Comparison of ENCODE assay signal across 12 mouse cellular contexts in genomic region chr6:124933127-124933526, GRCm38 (mm10). TPM values are rescaled to one million over a fixed set of nuclear protein-coding genes. Genes with fewer than 3 reads are reported as not detected.
A peak's percentile ranks its signal among the peaks of the same experiment; 100 is the strongest.
DNase-seq lines count a peak whose midpoint lies in the region; ATAC-seq and TF ChIP-seq lines count a peak whose summit lies in the region.
"Had no signal": no experiment of that assay in that cellular context is flagged by ENCODE, and none has a peak within 500 bp of the region (broad histone marks: within the 10 kb centered on the region; RNA-seq: fewer than 3 reads in every experiment).

No protein-coding gene starts in this region.

- no peak overlapping the region for H3K27ac ChIP-seq in hindbrain, embryonic 13.5 days
- H3K27ac ChIP-seq in hindbrain, embryonic 16.5 days (ENCODE audit: low read depth, low read length): no peak overlapping the region
- no peak overlapping the region for H3K27ac ChIP-seq in CH12.LX (ENCODE audit: insufficient read depth, low read depth)
- no peak overlapping the region for H3K27ac ChIP-seq in embryonic facial prominence, embryonic 13.5 days
- H3K27ac ChIP-seq in liver, embryonic 15.5 days (replicated peaks): no peak overlapping the region
- H3K27ac ChIP-seq: left cerebral cortex, adult 2 months; macrophage had no signal

- no peak overlapping the region for H3K4me2 ChIP-seq in hindbrain, embryonic 13.5 days
- no peak overlapping the region; the same call in 1 of the 2 replicates for H3K4me2 ChIP-seq in hindbrain, embryonic 16.5 days (ENCODE audit: low read length)
- no peak overlapping the region for H3K4me2 ChIP-seq in CH12.LX (ENCODE audit: insufficient read depth, low read depth, poor library complexity, severe bottlenecking)
- H3K4me2 ChIP-seq in embryonic facial prominence, embryonic 13.5 days: peak overlapping the region; percentile 90
- H3K4me2 ChIP-seq in liver, embryonic 15.5 days: peak overlapping the region; percentile 90; the same call in 1 of the 2 replicates

- no peaks in the 10 kb centered on the region for H3K27me3 ChIP-seq in hindbrain, embryonic 13.5 days
- no peaks in the 10 kb centered on the region for H3K27me3 ChIP-seq in hindbrain, embryonic 16.5 days (replicated peaks; ENCODE audit: control insufficient read depth, insufficient read depth, low read length)
- H3K27me3 ChIP-seq in CH12.LX (replicated peaks): no peaks in the 10 kb centered on the region
- H3K27me3 ChIP-seq in embryonic facial prominence, embryonic 13.5 days: no peaks in the 10 kb centered on the region
- H3K27me3 ChIP-seq in liver, embryonic 15.5 days: no peaks in the 10 kb centered on the region

- in situ Hi-C loops in CH12.LX (cut with MboI; ENCODE audit: low pct_ligation_motif_present, low pct_unique_long_range_greater_than_20kb, low sequenced_read_pairs): loop anchor here (10.0 kb wide), 1 partner anchor 88 kb away; the partner anchor contains the start of gene Gnb3

- peaks cover 33% of the 10 kb centered on the region for H3K4me1 ChIP-seq in hindbrain, embryonic 13.5 days (replicated peaks)
- peaks cover 18% of the 10 kb centered on the region for H3K4me1 ChIP-seq in hindbrain, embryonic 16.5 days (ENCODE audit: control insufficient read depth, insufficient read depth, low read depth, low read length)
- peaks cover 5 to 18% of the 10 kb centered on the region in 2 experiments for H3K4me1 ChIP-seq in CH12.LX (ENCODE audit: control insufficient read depth in 1 of 2, insufficient read depth in 2 of 2)
- H3K4me1 ChIP-seq in embryonic facial prominence, embryonic 13.5 days: peaks cover 28% of the 10 kb centered on the region
- peaks cover 34% of the 10 kb centered on the region for H3K4me1 ChIP-seq in liver, embryonic 15.5 days (replicated peaks)

- peaks cover 55% of the 10 kb centered on the region for H3K36me3 ChIP-seq in hindbrain, embryonic 13.5 days
- H3K36me3 ChIP-seq in hindbrain, embryonic 16.5 days (ENCODE audit: control insufficient read depth, insufficient read depth, low read length): peaks cover 28% of the 10 kb centered on the region
- peaks cover 41 to 54% of the 10 kb centered on the region in 2 experiments for H3K36me3 ChIP-seq in CH12.LX (replicated peaks in 1 of 2; ENCODE audit: control insufficient read depth in 1 of 2, insufficient read depth in 1 of 2, low read length in 1 of 2)
- peaks cover 49% of the 10 kb centered on the region for H3K36me3 ChIP-seq in embryonic facial prominence, embryonic 13.5 days
- H3K36me3 ChIP-seq in liver, embryonic 15.5 days (replicated peaks): peaks cover 40% of the 10 kb centered on the region

- 95% methylated on average over 3 of the region's 3 CpGs for WGBS in hindbrain, embryonic 13.5 days
- WGBS in hindbrain, embryonic 16.5 days: 91% methylated on average over 3 of the region's 3 CpGs
- 93% methylated on average over 3 of the region's 3 CpGs for WGBS in embryonic facial prominence, embryonic 13.5 days
- 85% methylated on average over 3 of the region's 3 CpGs for WGBS in liver, embryonic 15.5 days (ENCODE audit: insufficient replicate concordance)

- H3K4me3 ChIP-seq in hindbrain, embryonic 13.5 days: 0 out of 2 replicates have a peak overlapping the region, but pooled peaks have one; percentile 96
- no peak overlapping the region for H3K4me3 ChIP-seq in hindbrain, embryonic 16.5 days (ENCODE audit: low read length)
- no peak overlapping the region for H3K4me3 ChIP-seq in CH12.LX (replicated peaks in 1 of 3; ENCODE audit: low read depth in 2 of 3, low read length in 2 of 3, poor library complexity in 1 of 3)
- H3K4me3 ChIP-seq in embryonic facial prominence, embryonic 13.5 days: peak overlapping the region; percentile 91; the same call in 1 of the 2 replicates
- H3K4me3 ChIP-seq in liver, embryonic 15.5 days (replicated peaks): no peak overlapping the region

- H3K9me3 ChIP-seq in hindbrain, embryonic 13.5 days: no peaks in the 10 kb centered on the region
- H3K9me3 ChIP-seq in hindbrain, embryonic 16.5 days (ENCODE audit: control insufficient read depth, low read length): no peaks in the 10 kb centered on the region
- peaks cover 2% of the 10 kb centered on the region for H3K9me3 ChIP-seq in CH12.LX (replicated peaks; ENCODE audit: low read length)
- no peaks in the 10 kb centered on the region for H3K9me3 ChIP-seq in embryonic facial prominence, embryonic 13.5 days
- no peaks in the 10 kb centered on the region for H3K9me3 ChIP-seq in liver, embryonic 15.5 days (replicated peaks)

- intact Hi-C loops in gastrocnemius, postnatal 14 days (cut with DNase I; ENCODE audit: low total_unique reads): no loop called here

- peaks cover 14% of the 10 kb centered on the region for H3K79me2 ChIP-seq in CH12.LX (replicated peaks; ENCODE audit: control insufficient read depth, extremely low read depth, insufficient read depth, poor library complexity, severe bottlenecking)

- DNase-seq in CH12.LX (ENCODE audit: extremely low read depth): no peak
- DNase-seq in gastrocnemius, postnatal 14 days: no peak
- DNase-seq in ovary, adult 18-20 months (ENCODE audit: low spot score): no peak
- DNase-seq: kidney, adult 18-20 months; retina, postnatal 1 day had no signal

- TF ChIP-seq POLR2A in CH12.LX (IDR thresholded peaks at IDR 0.05; ENCODE audit: low read depth, low read length): no peak

- no peak for ATAC-seq in hindbrain, embryonic 13.5 days (ENCODE audit: low FRiP score)
- no peak for ATAC-seq in hindbrain, embryonic 16.5 days
- no peak for ATAC-seq in embryonic facial prominence, embryonic 13.5 days (ENCODE audit: insufficient number of reproducible peaks, insufficient read depth, low FRiP score, low TSS enrichment, low read depth)
- no peak for ATAC-seq in liver, embryonic 15.5 days (ENCODE audit: insufficient read depth)
- ATAC-seq in megakaryocyte progenitor cell, adult 5-6 weeks (replicated peaks; ENCODE audit: poor library complexity): no peak

- TF ChIP-seq EP300 in CH12.LX (IDR thresholded peaks at IDR 0.05; ENCODE audit: low read length): no peak

- TF ChIP-seq RAD21 in CH12.LX (IDR thresholded peaks at IDR 0.05; ENCODE audit: low read depth, low read length): no peak; the same call in 1 of the 2 replicates

- TF ChIP-seq CTCF in CH12.LX (conservative IDR thresholded peaks at IDR 0.05 in 1 of 2, IDR thresholded peaks at IDR 0.05 in 1 of 2; ENCODE audit: low read depth in 2 of 2, low read length in 2 of 2): no peak

- H3K9ac ChIP-seq in hindbrain, embryonic 13.5 days: no peak overlapping the region
- H3K9ac ChIP-seq in hindbrain, embryonic 16.5 days (ENCODE audit: low read depth, low read length): no peak overlapping the region
- H3K9ac ChIP-seq in CH12.LX (ENCODE audit: insufficient read depth, low read depth): no peak overlapping the region
- H3K9ac ChIP-seq in embryonic facial prominence, embryonic 13.5 days: no peak overlapping the region
- H3K9ac ChIP-seq in liver, embryonic 15.5 days: no peak overlapping the region

- dilution Hi-C loops in CH12.LX (cut with MboI; ENCODE audit: extremely low pct_ligation_motif_present, extremely low pct_unique_long_range_greater_than_20kb, low sequenced_read_pairs): no loop called here

RNA-seq across cellular contexts. Expression of gene Mlf2, which starts 1.9 kb away (rescaled TPM):
- 481 and 505 TPM in 2 replicates for polyA plus RNA-seq in hindbrain, embryonic 13.5 days (2015; fragmentation: Nextera tagmentation; extraction: Ambion mirVana)
- 574 and 587 TPM in 2 replicates for polyA plus RNA-seq in hindbrain, embryonic 16.5 days (2015; fragmentation: Nextera tagmentation; extraction: Ambion mirVana)
- total RNA-seq in CH12.LX (2012; rRNA removed) (116 and 129 TPM in 2 replicates), CH12.LX (2014; rRNA removed) (109 and 124 TPM in 2 replicates)
- polyA plus RNA-seq in CH12.LX (2012; ENCODE audit: insufficient read length, low read depth): 203 and 210 TPM in 2 replicates
- polyA plus RNA-seq in embryonic facial prominence, embryonic 13.5 days (2015; fragmentation: Nextera tagmentation; extraction: Ambion mirVana): 342 and 360 TPM in 2 replicates
- 119 and 127 TPM in 2 replicates for polyA plus RNA-seq in liver, embryonic 15.5 days (2015; fragmentation: Nextera tagmentation; extraction: Ambion mirVana)
- total RNA-seq in gastrocnemius, postnatal 14 days (2021): 100 to 1,000 TPM; 250 to 257 TPM
- 71.3 and 82.7 TPM in 2 replicates for total RNA-seq in megakaryocyte progenitor cell, adult 5-6 weeks (2015)
- total RNA-seq in megakaryocyte progenitor cell, adult 5-6 weeks (2017): 57.0 and 58.8 TPM in 2 replicates

RNA-seq across cellular contexts. Expression of gene Ptms, which starts 13.2 kb away (rescaled TPM):
- polyA plus RNA-seq in hindbrain, embryonic 13.5 days (2015; fragmentation: Nextera tagmentation; extraction: Ambion mirVana): 744 and 801 TPM in 2 replicates
- polyA plus RNA-seq in hindbrain, embryonic 16.5 days (2015; fragmentation: Nextera tagmentation; extraction: Ambion mirVana): 609 and 678 TPM in 2 replicates
- total RNA-seq in CH12.LX (2012; rRNA removed) (11.0 and 12.8 TPM in 2 replicates), CH12.LX (2014; rRNA removed) (7.0 and 8.1 TPM in 2 replicates)
- polyA plus RNA-seq in CH12.LX (2012; ENCODE audit: insufficient read length, low read depth): 96.6 and 99.6 TPM in 2 replicates
- polyA plus RNA-seq in embryonic facial prominence, embryonic 13.5 days (2015; fragmentation: Nextera tagmentation; extraction: Ambion mirVana): 327 and 349 TPM in 2 replicates
- 56.2 and 62.7 TPM in 2 replicates for polyA plus RNA-seq in liver, embryonic 15.5 days (2015; fragmentation: Nextera tagmentation; extraction: Ambion mirVana)
- 100 to 1,000 TPM; 225 to 266 TPM for total RNA-seq in gastrocnemius, postnatal 14 days (2021)
- total RNA-seq in megakaryocyte progenitor cell, adult 5-6 weeks (2015): 15.9 and 18.8 TPM in 2 replicates
- 14.0 and 26.1 TPM in 2 replicates for total RNA-seq in megakaryocyte progenitor cell, adult 5-6 weeks (2017)

RNA-seq across cellular contexts. Expression of gene Lag3, which starts 21.6 kb away (rescaled TPM):
- 2.4 and 2.6 TPM in 2 replicates for polyA plus RNA-seq in hindbrain, embryonic 13.5 days (2015; fragmentation: Nextera tagmentation; extraction: Ambion mirVana)
- 3.0 and 3.6 TPM in 2 replicates for polyA plus RNA-seq in hindbrain, embryonic 16.5 days (2015; fragmentation: Nextera tagmentation; extraction: Ambion mirVana)
- total RNA-seq in CH12.LX (2012; rRNA removed) (1.2 and 1.9 TPM in 2 replicates), CH12.LX (2014; rRNA removed) (0.32 and 0.52 TPM in 2 replicates)
- polyA plus RNA-seq in CH12.LX (2012; ENCODE audit: insufficient read length, low read depth): 1.5 and 2.0 TPM in 2 replicates
- polyA plus RNA-seq in embryonic facial prominence, embryonic 13.5 days (2015; fragmentation: Nextera tagmentation; extraction: Ambion mirVana): 2.9 and 3.7 TPM in 2 replicates
- polyA plus RNA-seq in liver, embryonic 15.5 days (2015; fragmentation: Nextera tagmentation; extraction: Ambion mirVana): 0.13 and 0.18 TPM in 2 replicates
- total RNA-seq in gastrocnemius, postnatal 14 days (2021): under 1 TPM; 0.43 to 0.62 TPM
- 0.81 and 1.3 TPM in 2 replicates for total RNA-seq in megakaryocyte progenitor cell, adult 5-6 weeks (2015)
- total RNA-seq in megakaryocyte progenitor cell, adult 5-6 weeks (2017): 0.08 and 1.0 TPM in 2 replicates

RNA-seq across cellular contexts. Expression of gene Cops7a, which starts 32.2 kb away (rescaled TPM):
- 89.3 and 94.5 TPM in 2 replicates for polyA plus RNA-seq in hindbrain, embryonic 13.5 days (2015; fragmentation: Nextera tagmentation; extraction: Ambion mirVana)
- 107 TPM in 2 replicates for polyA plus RNA-seq in hindbrain, embryonic 16.5 days (2015; fragmentation: Nextera tagmentation; extraction: Ambion mirVana)
- total RNA-seq in CH12.LX (2012; rRNA removed): 85.6 and 104 TPM in 2 replicates
- total RNA-seq in CH12.LX (2014; rRNA removed): 62.8 and 73.2 TPM in 2 replicates
- polyA plus RNA-seq in CH12.LX (2012; ENCODE audit: insufficient read length, low read depth): 98.6 and 114 TPM in 2 replicates
- 124 and 138 TPM in 2 replicates for polyA plus RNA-seq in embryonic facial prominence, embryonic 13.5 days (2015; fragmentation: Nextera tagmentation; extraction: Ambion mirVana)
- polyA plus RNA-seq in liver, embryonic 15.5 days (2015; fragmentation: Nextera tagmentation; extraction: Ambion mirVana): 52.4 and 55.1 TPM in 2 replicates
- total RNA-seq in gastrocnemius, postnatal 14 days (2021): 100 to 1,000 TPM in 1 of 2 experiments, 10 to 100 TPM in 1; 99.1 to 100 TPM
- total RNA-seq in megakaryocyte progenitor cell, adult 5-6 weeks (2015): 86.3 and 90.2 TPM in 2 replicates
- 56.1 and 61.8 TPM in 2 replicates for total RNA-seq in megakaryocyte progenitor cell, adult 5-6 weeks (2017)

RNA-seq across cellular contexts. Expression of gene Cd4, which starts 45.1 kb away (rescaled TPM):
- polyA plus RNA-seq in hindbrain, embryonic 13.5 days (2015; fragmentation: Nextera tagmentation; extraction: Ambion mirVana): 0.14 and 0.19 TPM in 2 replicates
- 0.26 and 0.27 TPM in 2 replicates for polyA plus RNA-seq in hindbrain, embryonic 16.5 days (2015; fragmentation: Nextera tagmentation; extraction: Ambion mirVana)
- total RNA-seq in CH12.LX (2012; rRNA removed) (0.29 and 0.34 TPM in 2 replicates), CH12.LX (2014; rRNA removed) (0.26 and 0.27 TPM in 2 replicates)
- 1.1 and 1.6 TPM in 2 replicates for polyA plus RNA-seq in CH12.LX (2012; ENCODE audit: insufficient read length, low read depth)
- 0.37 TPM in 1 of 2 replicates, not detected in the other for polyA plus RNA-seq in embryonic facial prominence, embryonic 13.5 days (2015; fragmentation: Nextera tagmentation; extraction: Ambion mirVana)
- 0.07 and 0.20 TPM in 2 replicates for polyA plus RNA-seq in liver, embryonic 15.5 days (2015; fragmentation: Nextera tagmentation; extraction: Ambion mirVana)
- total RNA-seq in gastrocnemius, postnatal 14 days (2021): under 1 TPM; 0.27 to 0.51 TPM
- 0.42 and 1.0 TPM in 2 replicates for total RNA-seq in megakaryocyte progenitor cell, adult 5-6 weeks (2015)
- total RNA-seq in megakaryocyte progenitor cell, adult 5-6 weeks (2017): 0.08 and 1.0 TPM in 2 replicates

Comparison
In these comparisons a context has a peak if more than half of its experiments do, and no peak if none do; other contexts are left out.
1. H3K4me3 ChIP-seq: peak in hindbrain, embryonic 13.5 days (single experiment) and embryonic facial prominence, embryonic 13.5 days (single experiment); none in hindbrain, embryonic 16.5 days (single experiment), CH12.LX (0 of 3) and liver, embryonic 15.5 days (single experiment).
2. H3K4me2 ChIP-seq: peak in embryonic facial prominence, embryonic 13.5 days (single experiment) and liver, embryonic 15.5 days (single experiment); none in hindbrain, embryonic 13.5 days (single experiment), hindbrain, embryonic 16.5 days (single experiment) and CH12.LX (single experiment).